Mouse (Mus musculus) neural tube, embryonic 14.5 days (tissue): ENCODE measurements at regions not wholly inside any gene's neighbourhood (a gene's known extent, or its start where the extent isn't known, plus 50 kb on each side); places are given as distances from the start of the nearest gene placed in this dataset.
"Not testable (repeated sequence)": the region's sequence is repeated elsewhere in the genome, so short reads cannot be mapped to it uniquely, and the experiment has no call there.

Experiments
- ATAC-seq: fragments of 200-750 bp; cut with Nextera tagmentation; 2 replicates; pipeline ENCODE4 v1.8.0; 2017; ENCODE audit warnings: low read depth, mild to moderate bottlenecking, moderate TSS enrichment, moderate library complexity
- H3K27ac ChIP-seq: fragments of 300-500 bp; sonication (generic); 2 replicates; pipeline ENCODE4 v1.5.1; 2014; ENCODE audit warnings: low read depth, mild to moderate bottlenecking, control low read depth, low read length, moderate library complexity, mixed read lengths
- H3K27me3 ChIP-seq: fragments of 300-500 bp; sonication (generic); 2 replicates; pipeline ENCODE4 v1.6.1; 2014; ENCODE audit warnings: low read length; ENCODE audit not compliant: control insufficient read depth, insufficient read depth
- H3K36me3 ChIP-seq: fragments of 300-500 bp; sonication (generic); 2 replicates; pipeline ENCODE4 v1.6.1; 2014; ENCODE audit warnings: low read length, mixed read lengths; ENCODE audit not compliant: control insufficient read depth, insufficient read depth
- H3K4me1 ChIP-seq: fragments of 300-500 bp; sonication (generic); 2 replicates; pipeline ENCODE4 v1.6.1; 2014; ENCODE audit warnings: low read length; ENCODE audit not compliant: control insufficient read depth, insufficient read depth
- H3K4me2 ChIP-seq: fragments of 300-500 bp; sonication (generic); 2 replicates; pipeline ENCODE4 v1.6.1; 2014; ENCODE audit warnings: mild to moderate bottlenecking, low read depth, low read length, control low read depth
- H3K4me3 ChIP-seq: fragments of 300-500 bp; sonication (generic); 2 replicates; pipeline ENCODE4 v1.5.1; 2014; ENCODE audit warnings: low read depth, low read length, control low read depth, mixed read lengths
- H3K9ac ChIP-seq: fragments of 300-500 bp; sonication (generic); replicated peaks from 2 replicates; pipeline ENCODE4 v1.6.1; 2014; ENCODE audit warnings: low read depth, mild to moderate bottlenecking, control low read depth, low read length, mixed read lengths
- H3K9me3 ChIP-seq: fragments of 300-500 bp; sonication (generic); 2 replicates; pipeline ENCODE4 v1.6.1; 2016; ENCODE audit warnings: low read length; ENCODE audit not compliant: control insufficient read depth
- WGBS: fragments of 180-500 bp; shearing (Covaris S2); extraction: QIAGEN DNeasy Blood & Tissue Kit; methylation state at CpG from one replicate; pipeline ENCODE4 v1.1.7; 2014; 5-methylcytosine and 5-hydroxymethylcytosine counted together

DNA sequence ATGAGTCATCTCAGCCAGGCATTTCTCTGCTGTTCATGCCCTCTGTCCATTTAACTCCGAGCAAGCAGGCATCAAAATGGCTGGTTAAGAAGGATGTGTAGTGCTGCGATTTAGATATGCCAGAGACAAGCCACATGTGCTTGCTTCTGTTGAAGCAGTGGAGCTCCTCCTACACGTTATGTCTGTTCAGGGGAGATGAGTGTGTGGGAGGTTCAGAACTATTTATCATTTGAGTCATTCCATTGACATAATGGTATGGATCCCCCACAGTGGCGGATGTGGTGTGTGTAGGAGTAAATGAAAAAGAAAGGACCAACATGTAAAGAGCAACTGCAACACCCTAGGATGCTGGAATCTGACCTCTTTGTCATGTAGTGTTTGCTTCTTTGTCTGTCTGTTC, 517.6 kb downstream of the Dad1 start:
- not testable (repeated sequence) for H3K9me3 ChIP-seq, H3K27me3 ChIP-seq, H3K4me3 ChIP-seq, H3K4me2 ChIP-seq, H3K36me3 ChIP-seq, H3K4me1 ChIP-seq, ATAC-seq, H3K9ac ChIP-seq, H3K27ac ChIP-seq
- WGBS, result 69% methylated on average over 4 of the region's 4 CpGs

DNA sequence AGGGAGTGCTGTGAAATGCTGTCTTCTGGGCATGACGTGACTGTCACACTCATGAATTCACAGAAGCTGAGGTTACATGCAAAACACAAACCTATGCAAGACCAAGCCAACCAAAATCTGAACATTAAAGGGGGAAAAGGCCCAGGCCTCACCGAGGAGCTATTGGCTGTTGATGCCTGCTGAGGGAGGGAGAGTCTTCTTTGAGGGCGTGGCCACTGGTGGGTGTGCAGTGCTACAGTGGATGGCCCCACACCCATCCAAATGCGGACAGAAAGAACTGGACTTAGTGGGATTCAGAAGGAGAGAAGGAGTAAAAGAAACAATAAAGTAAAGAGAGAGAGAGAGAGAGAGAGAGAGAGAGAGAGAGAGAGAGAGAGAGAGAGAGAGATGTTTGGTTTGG, 522.3 kb downstream of the Dad1 start:
- not testable (repeated sequence) for H3K9me3 ChIP-seq, H3K4me1 ChIP-seq, H3K36me3 ChIP-seq, H3K27ac ChIP-seq, H3K27me3 ChIP-seq, H3K4me2 ChIP-seq, H3K4me3 ChIP-seq, ATAC-seq, H3K9ac ChIP-seq
- no CpG with 5 or more reads among the region's 4 CpGs for WGBS

GRCm38 (mm10) chr14:53729877-53730276, 524.0 kb downstream of the Dad1 start:
- not testable (repeated sequence) for H3K9ac ChIP-seq, H3K27me3 ChIP-seq, H3K4me2 ChIP-seq, ATAC-seq, H3K27ac ChIP-seq, H3K9me3 ChIP-seq, H3K4me1 ChIP-seq, H3K36me3 ChIP-seq, H3K4me3 ChIP-seq
- WGBS, result 71% methylated on average over 1 of the region's 7 CpGs

DNA sequence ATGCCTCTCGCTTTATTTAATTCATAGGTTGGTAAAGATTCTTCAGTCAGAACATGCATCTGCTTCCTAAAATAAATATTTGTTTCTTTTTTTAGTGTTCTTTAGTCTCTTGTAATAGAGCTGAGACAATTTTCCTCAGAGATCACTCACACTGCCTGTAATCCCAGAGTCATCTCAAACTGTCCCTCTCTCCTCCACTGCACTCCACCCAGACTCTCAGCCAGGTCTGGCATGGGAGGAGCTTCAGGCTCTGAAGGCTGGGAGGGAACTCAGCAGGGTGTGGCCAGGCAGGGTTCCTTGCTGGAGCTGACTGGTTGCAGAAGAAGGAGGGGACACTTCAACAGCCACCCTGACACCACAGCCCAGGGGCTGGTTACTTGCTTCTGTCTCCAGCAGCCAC, 524.8 kb downstream of the Dad1 start:
- not testable (repeated sequence) for H3K27me3 ChIP-seq, H3K4me1 ChIP-seq, H3K4me2 ChIP-seq, H3K36me3 ChIP-seq, H3K9ac ChIP-seq, H3K4me3 ChIP-seq, H3K9me3 ChIP-seq, H3K27ac ChIP-seq, ATAC-seq
- no CpG with 5 or more reads among the region's 1 CpGs for whole genome bisulfite sequencing

GRCm38 (mm10) chr14:53726914-53727313, 527.0 kb downstream of the Dad1 start:
- H3K4me2 ChIP-seq, H3K27ac ChIP-seq, H3K4me1 ChIP-seq, H3K4me3 ChIP-seq, H3K36me3 ChIP-seq, H3K9me3 ChIP-seq, H3K27me3 ChIP-seq, ATAC-seq, H3K9ac ChIP-seq: not testable (repeated sequence)
- 61% methylated on average over 2 of the region's 4 CpGs for WGBS

DNA sequence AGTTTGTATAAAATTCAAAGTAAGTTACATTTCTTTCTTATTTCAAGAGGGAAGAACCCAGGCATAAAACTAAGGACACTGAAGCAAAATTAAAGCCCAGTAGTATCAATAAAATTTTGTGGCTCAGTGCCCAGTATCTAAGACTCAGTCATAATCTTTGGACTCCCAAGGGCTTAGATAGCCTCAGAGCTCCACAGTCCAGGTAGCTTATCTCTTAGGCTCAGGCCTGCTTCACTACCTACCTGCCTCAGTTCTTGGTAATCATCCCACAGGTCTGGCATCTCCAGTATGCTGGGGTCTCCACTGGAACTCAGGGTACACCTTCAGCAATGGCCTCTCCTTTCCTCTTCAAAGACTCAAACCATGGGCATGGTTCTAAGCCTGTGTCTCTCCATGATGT, 530.3 kb downstream of the Dad1 start:
- ATAC-seq, H3K27ac ChIP-seq, H3K9me3 ChIP-seq, H3K4me1 ChIP-seq, H3K9ac ChIP-seq, H3K36me3 ChIP-seq, H3K4me2 ChIP-seq, H3K27me3 ChIP-seq, H3K4me3 ChIP-seq: not testable (repeated sequence)

DNA sequence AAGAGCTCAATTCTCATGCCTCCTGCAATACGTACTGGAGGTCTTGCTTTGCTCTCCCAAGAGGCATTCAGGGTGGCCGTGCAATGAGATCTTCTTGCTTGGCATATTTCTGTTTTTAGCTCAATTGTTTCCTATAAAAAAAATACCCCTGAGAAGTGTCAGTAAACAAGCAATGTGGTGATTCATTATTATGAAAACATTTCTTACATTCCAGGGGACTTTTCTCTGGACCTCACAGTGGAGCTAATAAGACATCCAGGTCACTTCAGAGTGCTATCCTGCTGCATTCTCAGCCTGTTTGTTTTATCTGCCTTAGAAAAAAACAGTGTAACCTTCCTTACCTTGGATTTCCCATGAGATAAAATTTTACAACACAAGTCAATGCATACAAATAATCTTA, 532.0 kb downstream of the Dad1 start:
- H3K4me1 ChIP-seq, ATAC-seq, H3K27me3 ChIP-seq, H3K36me3 ChIP-seq, H3K4me3 ChIP-seq, H3K9ac ChIP-seq, H3K9me3 ChIP-seq, H3K4me2 ChIP-seq, H3K27ac ChIP-seq: not testable (repeated sequence)
- WGBS, result 71% methylated on average over 1 of the region's 2 CpGs

- not testable (repeated sequence) for H3K27ac ChIP-seq, H3K9ac ChIP-seq, H3K27me3 ChIP-seq, ATAC-seq, H3K36me3 ChIP-seq, H3K9me3 ChIP-seq, H3K4me2 ChIP-seq, H3K4me1 ChIP-seq, H3K4me3 ChIP-seq
- 13% methylated on average over 3 of the region's 3 CpGs for WGBS
Measured at GRCm38 (mm10) chr14:53709627-53710026, 544.3 kb downstream of the Dad1 start.

DNA sequence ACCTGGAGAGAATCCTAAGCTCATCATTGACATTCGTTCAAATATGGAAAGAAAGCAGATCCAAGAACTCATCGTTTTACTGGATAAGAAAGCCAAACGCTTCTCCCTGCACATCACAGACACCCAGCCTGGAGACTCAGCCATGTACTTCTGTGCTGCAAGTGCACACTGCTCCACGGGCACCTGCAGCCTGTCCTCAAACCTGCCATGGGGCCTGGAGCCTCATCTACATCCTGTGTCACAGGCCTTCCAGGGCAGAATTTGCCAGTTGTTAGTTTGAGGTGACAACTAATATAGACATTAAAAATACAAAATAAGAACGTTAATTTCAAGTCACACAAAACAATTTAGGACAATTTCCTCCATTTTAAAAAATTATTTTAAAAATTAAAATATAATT, 549.6 kb downstream of the Dad1 start:
- 85% methylated on average over 5 of the region's 5 CpGs for WGBS
- H3K9ac ChIP-seq, H3K4me1 ChIP-seq, H3K9me3 ChIP-seq, H3K27ac ChIP-seq, ATAC-seq, H3K4me3 ChIP-seq, H3K27me3 ChIP-seq, H3K4me2 ChIP-seq, H3K36me3 ChIP-seq: not testable (repeated sequence)

DNA sequence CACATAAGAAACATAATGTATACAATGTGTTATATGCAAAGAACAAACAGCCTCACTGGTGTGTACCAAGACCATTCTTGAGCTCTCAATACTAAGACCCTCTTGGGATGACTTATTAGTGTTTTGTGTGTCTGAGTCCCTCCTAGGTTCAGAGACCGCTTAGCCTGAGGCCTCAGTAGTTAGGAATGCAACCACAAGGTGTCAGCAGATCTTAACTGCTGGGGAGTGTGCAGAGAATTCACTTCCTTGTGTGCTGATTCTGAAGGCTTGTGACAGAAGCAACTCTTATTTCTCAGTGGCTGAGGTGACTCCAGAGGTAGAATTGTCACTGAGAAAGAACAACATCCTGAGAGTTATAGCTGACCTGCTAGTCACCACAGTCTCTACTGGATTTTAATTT, 550.3 kb downstream of the Dad1 start:
- H3K4me1 ChIP-seq, H3K9ac ChIP-seq, H3K4me2 ChIP-seq, H3K4me3 ChIP-seq, H3K27ac ChIP-seq, H3K27me3 ChIP-seq, H3K36me3 ChIP-seq, H3K9me3 ChIP-seq: not testable (repeated sequence)
- ATAC-seq, result peak; percentile 72; the same call in 1 of the 2 replicates
- 31% methylated on average over 1 of the region's 1 CpGs for WGBS
